24 mouse cellular contexts compared by ENCODE assay signal in the genomic region with DNA sequence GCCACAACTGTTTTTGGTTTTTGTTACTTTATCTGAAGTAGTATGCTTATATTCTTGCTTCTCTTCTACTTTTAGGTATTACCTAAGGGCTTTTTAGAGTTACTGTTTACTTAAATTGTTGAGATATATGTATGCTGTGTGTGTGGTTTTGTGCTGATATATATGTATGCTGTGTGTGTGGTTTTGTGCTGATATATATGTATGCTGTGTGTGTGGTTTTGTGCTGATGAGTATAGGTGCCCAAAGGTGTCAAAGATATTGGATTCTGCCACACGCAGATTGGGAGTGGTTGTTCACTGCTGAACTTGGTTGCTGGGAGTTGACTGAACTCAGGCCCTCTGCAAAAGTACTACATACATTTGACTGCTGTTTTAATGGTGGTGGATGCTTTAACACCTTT.
"Had no signal": no experiment of that assay in that cellular context is flagged by ENCODE, and none has a peak within 500 bp of the region (broad histone marks: within the 10 kb centered on the region; RNA-seq: fewer than 3 reads in every experiment).

No protein-coding gene starts in this region.

- DNase-seq: gastrocnemius, adult 2 months; gastrocnemius, postnatal 10 days; gastrocnemius, postnatal 25 days; heart, adult 18-20 months; heart, postnatal 10 days; heart, postnatal 4 days; kidney, adult 18-20 months; kidney, adult 8-10 months; kidney, postnatal 10 days; kidney, postnatal 25 days; kidney, postnatal 4 days had no signal

- H3K27ac ChIP-seq: gastrocnemius, adult 2 months; heart, embryonic 10.5 days; hindbrain, embryonic 10.5 days; hindbrain, embryonic 12.5 days; hindbrain, embryonic 14.5 days; intestine, embryonic 15.5 days; layer of hippocampus, adult 2 months; left cerebral cortex, adult 2 months; limb, embryonic 10.5 days; limb, embryonic 12.5 days had no signal

- H3K9me3 ChIP-seq: heart, embryonic 10.5 days; heart, embryonic 12.5 days; hindbrain, embryonic 10.5 days; hindbrain, embryonic 12.5 days; intestine, embryonic 15.5 days; limb, embryonic 10.5 days; limb, embryonic 12.5 days had no signal

- H3K27me3 ChIP-seq: heart, embryonic 12.5 days; hindbrain, embryonic 12.5 days; intestine, embryonic 15.5 days; limb, embryonic 12.5 days had no signal

- H3K4me3 ChIP-seq: gastrocnemius, adult 2 months; heart, embryonic 10.5 days; heart, embryonic 12.5 days; hindbrain, embryonic 10.5 days; hindbrain, embryonic 12.5 days; intestine, embryonic 15.5 days; layer of hippocampus, adult 2 months; left cerebral cortex, adult 2 months; limb, embryonic 10.5 days; limb, embryonic 12.5 days had no signal

- ATAC-seq: hindbrain, embryonic 16.5 days; inflammation-experienced regulatory T-cells, adult 6 months; intestine, embryonic 15.5 days; intestine, postnatal 0 days had no signal

- H3K4me2 ChIP-seq: heart, embryonic 12.5 days; hindbrain, embryonic 12.5 days; hindbrain, embryonic 14.5 days; intestine, embryonic 15.5 days; limb, embryonic 12.5 days had no signal

- H3K9ac ChIP-seq: heart, embryonic 12.5 days; hindbrain, embryonic 12.5 days; hindbrain, embryonic 14.5 days; intestine, embryonic 15.5 days; limb, embryonic 12.5 days had no signal

- H3K4me1 ChIP-seq: heart, embryonic 10.5 days; heart, embryonic 12.5 days; hindbrain, embryonic 10.5 days; hindbrain, embryonic 12.5 days; intestine, embryonic 15.5 days; limb, embryonic 10.5 days; limb, embryonic 12.5 days had no signal
